Mouse (Mus musculus) heart, postnatal 0 days (tissue): ENCODE measurements around the gene Acaca. TPM values are rescaled to one million over a fixed set of nuclear protein-coding genes. Genes with fewer than 3 reads are reported as not detected.
A peak's percentile ranks its signal among the peaks of the same experiment; 100 is the strongest.

Experiments used
- ATAC-seq: fragments of 200-750 bp; cut with Nextera tagmentation; 2 replicates; pipeline ENCODE4 v1.8.0; 2017; ENCODE audit warnings: low read depth, moderate number of reproducible peaks, moderate library complexity; ENCODE audit not compliant: insufficient read depth
- DNase-seq: peaks from one replicate; pipeline ENCODE4 v3.0.0-alpha.2; 2016; ENCODE audit warnings: low spot score
- H3K27ac ChIP-seq: fragments of 300-500 bp; sonication (generic); 2 replicates; pipeline ENCODE4 v1.5.1; 2014; ENCODE audit warnings: low read depth, mild to moderate bottlenecking
- H3K27me3 ChIP-seq: fragments of 300-500 bp; sonication (generic); 2 replicates; pipeline ENCODE4 v1.6.1; 2014; ENCODE audit warnings: low read length, mixed read lengths; ENCODE audit not compliant: control insufficient read depth, insufficient read depth
- H3K36me3 ChIP-seq: fragments of 300-500 bp; sonication (generic); replicated peaks from 2 replicates; pipeline ENCODE4 v1.6.1; 2014; ENCODE audit warnings: low read length, mixed read lengths; ENCODE audit not compliant: control insufficient read depth, insufficient read depth
- H3K4me1 ChIP-seq: fragments of 300-500 bp; sonication (generic); 2 replicates; pipeline ENCODE4 v1.6.1; 2014; ENCODE audit warnings: antibody characterized with exemption; ENCODE audit not compliant: control insufficient read depth, insufficient read depth
- H3K4me2 ChIP-seq: fragments of 300-500 bp; sonication (generic); 2 replicates; pipeline ENCODE4 v1.6.1; 2014; ENCODE audit warnings: low read depth, mild to moderate bottlenecking, low read length, moderate library complexity
- H3K4me3 ChIP-seq: fragments of 300-500 bp; sonication (generic); 2 replicates; pipeline ENCODE4 v1.5.1; 2014; ENCODE audit warnings: low read depth, low read length
- H3K9ac ChIP-seq: fragments of 300-500 bp; sonication (generic); replicated peaks from 2 replicates; pipeline ENCODE4 v1.6.1; 2014; ENCODE audit warnings: low read depth, low read length, mixed read lengths
- H3K9me3 ChIP-seq: fragments of 300-500 bp; sonication (generic); replicated peaks from 2 replicates; pipeline ENCODE4 v1.6.1; 2016; ENCODE audit warnings: low read length; ENCODE audit not compliant: control insufficient read depth
- CTCF ChIP-seq: IDR thresholded peaks from 2 replicates; pipeline ENCODE4 v1.5.1; 2016; ENCODE audit warnings: antibody characterized with exemption, control low read depth, low read depth
- EP300 ChIP-seq: IDR thresholded peaks from 2 replicates; pipeline ENCODE4 v1.6.1; 2016; ENCODE audit warnings: antibody characterized with exemption, low read depth
- WGBS: fragments of 180-500 bp; shearing (Covaris S2); extraction: QIAGEN DNeasy Blood & Tissue Kit; methylation state at CpG from one replicate; pipeline ENCODE4 v1.1.7; 2014; 5-methylcytosine and 5-hydroxymethylcytosine counted together
- polyA plus RNA-seq: library from polyadenylated mRNA; unstranded; fragments of >200 nt; fragmentation: Nextera tagmentation; extraction: Ambion mirVana; gene quantifications from 2 replicates; pipeline ENCODE4 v1.2.1, GENCODE M21; 2015
- total RNA-seq: library from RNA; depleted of rRNA; stranded (reverse); fragments of >200 nt; gene quantifications from 2 replicates; pipeline ENCODE4 v1.2.3, GENCODE M21; 2014; ENCODE audit warnings: low replicate concordance

Gene Acaca
- total and polyA plus RNA-seq, 2 experiments from 2014 or later = 3.0 to 11.5 TPM

DNA sequence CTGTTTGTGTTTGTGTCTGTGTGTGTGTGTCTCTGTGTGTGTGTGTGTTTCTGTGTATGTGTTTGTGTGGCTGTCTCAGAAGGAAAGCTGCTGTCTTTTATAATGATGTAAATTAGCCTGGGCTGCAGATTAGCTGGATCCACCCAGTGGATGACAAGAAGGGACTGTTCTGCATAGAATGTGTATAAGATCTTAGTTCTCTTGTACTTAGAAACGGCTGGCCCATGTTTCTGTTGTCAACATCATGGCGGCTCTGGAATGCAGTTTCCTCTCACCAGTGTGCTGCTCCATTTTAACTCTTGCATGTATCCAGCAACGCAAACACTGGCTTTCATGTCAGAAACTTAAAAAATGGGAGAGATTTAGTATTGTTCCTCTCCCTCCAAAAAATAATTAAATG is 141.0 kb downstream of the Acaca start:
- Histone ChIP-seq H3K4me2 (no peak overlapping the region), H3K36me3 (0 out of 2 replicates have a peak, but pooled peaks cover 14% of the 10 kb centered on the region), H3K27ac (no peak overlapping the region), H3K4me3 (no peak overlapping the region), H3K27me3 (no peaks in the 10 kb centered on the region), H3K9me3 (no peaks in the 10 kb centered on the region), H3K9ac (no peak overlapping the region), H3K4me1 (no peaks in the 10 kb centered on the region)
- WGBS = 74% methylated on average over 3 of the region's 3 CpGs
- TF ChIP-seq EP300 (no peak), CTCF (no peak)
- DNase-seq (no peak), ATAC-seq (no peak)

GRCm38 (mm10) chr11:84271948-84272347 is 142.5 kb downstream of the Acaca start:
- TF ChIP-seq CTCF (no peak), EP300 (no peak)
- Histone ChIP-seq H3K4me3 (no peak overlapping the region), H3K27ac (no peak overlapping the region), H3K27me3 (no peaks in the 10 kb centered on the region), H3K4me1 (no peaks in the 10 kb centered on the region), H3K9ac (no peak overlapping the region), H3K4me2 (no peak overlapping the region), H3K36me3 (peaks cover 4% of the 10 kb centered on the region; the same call in 1 of the 2 replicates), H3K9me3 (no peaks in the 10 kb centered on the region)
- WGBS = 75% methylated on average over 10 of the region's 10 CpGs
- DNase-seq (no peak), ATAC-seq (no peak)

DNA sequence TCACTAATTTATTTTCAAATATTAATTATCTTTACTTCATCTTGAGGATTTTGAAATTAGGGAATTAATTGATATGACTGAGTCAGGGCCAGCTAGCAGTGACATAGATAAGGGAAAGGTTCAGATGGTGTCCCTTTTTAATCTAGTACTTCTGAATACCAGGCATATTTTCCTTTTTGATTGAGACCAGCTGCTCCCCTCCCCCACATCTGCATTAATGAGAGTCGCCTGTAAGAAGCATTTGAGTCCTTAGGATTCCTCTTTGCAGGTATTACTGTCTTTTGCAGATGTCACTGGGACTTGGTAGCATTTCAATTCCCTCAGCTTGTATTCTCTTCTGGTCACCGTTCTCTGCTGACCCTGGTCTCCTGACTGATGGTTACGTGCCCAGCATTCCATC is 143.1 kb downstream of the Acaca start:
- ATAC-seq = no peak
- no peak overlapping the region for H3K9ac ChIP-seq
- no peaks in the 10 kb centered on the region for H3K9me3 ChIP-seq
- WGBS = 62% methylated on average over 3 of the region's 3 CpGs
- H3K27ac ChIP-seq = no peak overlapping the region
- TF ChIP-seq EP300 (no peak), CTCF (no peak)
- no peaks in the 10 kb centered on the region for H3K27me3 ChIP-seq
- no peak overlapping the region for H3K4me3 ChIP-seq
- peaks cover under 1% of the 10 kb centered on the region; the same call in 1 of the 2 replicates for H3K36me3 ChIP-seq
- no peak for DNase-seq
- no peak overlapping the region for H3K4me2 ChIP-seq
- H3K4me1 ChIP-seq = no peaks in the 10 kb centered on the region

DNA sequence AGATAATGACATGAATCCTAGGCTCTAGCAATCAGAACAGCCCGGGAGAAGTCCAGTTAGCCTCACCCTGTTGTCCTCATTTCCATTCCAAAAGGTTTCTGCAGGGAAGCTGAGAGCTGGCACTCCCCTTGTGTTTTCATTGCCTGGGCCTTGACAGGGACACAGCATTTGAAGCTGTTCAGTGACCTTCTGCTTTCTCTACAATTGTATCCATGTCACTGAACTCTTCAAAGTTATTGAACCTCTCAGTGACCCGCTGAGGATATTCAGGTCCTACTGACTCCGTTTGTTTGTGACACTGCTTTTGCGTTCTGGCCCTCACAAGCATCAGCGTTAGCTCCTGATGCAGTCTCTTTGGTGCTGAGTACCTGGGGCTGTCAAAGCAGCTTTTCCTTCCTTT is 147.5 kb downstream of the Acaca start:
- H3K36me3 ChIP-seq = peaks cover 10% of the 10 kb centered on the region; the same call in 1 of the 2 replicates
- no peak overlapping the region for H3K9ac ChIP-seq
- H3K27me3 ChIP-seq = no peaks in the 10 kb centered on the region
- no peak for DNase-seq
- WGBS = 81% methylated on average over 5 of the region's 5 CpGs
- TF ChIP-seq EP300 (no peak), CTCF (no peak)
- no peak overlapping the region for H3K4me3 ChIP-seq
- H3K4me1 ChIP-seq = no peaks in the 10 kb centered on the region
- no peak for ATAC-seq
- no peak overlapping the region for H3K4me2 ChIP-seq
- H3K27ac ChIP-seq = no peak overlapping the region
- H3K9me3 ChIP-seq = no peaks in the 10 kb centered on the region

- Histone ChIP-seq H3K9ac (no peak overlapping the region), H3K9me3 (no peaks in the 10 kb centered on the region), H3K27ac (no peak overlapping the region), H3K4me2 (no peak overlapping the region), H3K4me3 (no peak overlapping the region), H3K27me3 (no peaks in the 10 kb centered on the region), H3K36me3 (peaks cover 10% of the 10 kb centered on the region; the same call in 1 of the 2 replicates), H3K4me1 (peaks cover 5% of the 10 kb centered on the region)
- no peak for TF ChIP-seq EP300
- TF ChIP-seq CTCF = peak; percentile 45
- ATAC-seq (no peak), DNase-seq (no peak)
- 72% methylated on average over 5 of the region's 5 CpGs for WGBS
These were observed 151.8 kb downstream of the Acaca start for GRCm38 (mm10) chr11:84281280-84281679.

GRCm38 (mm10) chr11:84282944-84283703 is 153.7 kb downstream of the Acaca start:
- H3K36me3 ChIP-seq = peaks cover 10% of the 10 kb centered on the region; the same call in 1 of the 2 replicates
- no peak for DNase-seq
- TF ChIP-seq CTCF = no peak
- no peak for TF ChIP-seq EP300
- H3K4me3 ChIP-seq = no peak overlapping the region
- H3K4me1 ChIP-seq = peaks cover 5% of the 10 kb centered on the region
- no peak overlapping the region for H3K27ac ChIP-seq
- WGBS = 66% methylated on average over 7 of the region's 7 CpGs
- no peaks in the 10 kb centered on the region for H3K27me3 ChIP-seq
- ATAC-seq = no peak
- no peak overlapping the region for H3K9ac ChIP-seq
- no peaks in the 10 kb centered on the region for H3K9me3 ChIP-seq
- no peak overlapping the region for H3K4me2 ChIP-seq
